Mouse (Mus musculus): ENCODE measurements around the gene Fasl. TPM values are rescaled to one million over a fixed set of nuclear protein-coding genes. Genes with fewer than 3 reads are reported as not detected.
A peak's percentile ranks its signal among the peaks of the same experiment; 100 is the strongest.

Gene Fasl
- total and polyA plus RNA-seq, 3 experiments: 0.05 TPM; not detected in 2

DNA sequence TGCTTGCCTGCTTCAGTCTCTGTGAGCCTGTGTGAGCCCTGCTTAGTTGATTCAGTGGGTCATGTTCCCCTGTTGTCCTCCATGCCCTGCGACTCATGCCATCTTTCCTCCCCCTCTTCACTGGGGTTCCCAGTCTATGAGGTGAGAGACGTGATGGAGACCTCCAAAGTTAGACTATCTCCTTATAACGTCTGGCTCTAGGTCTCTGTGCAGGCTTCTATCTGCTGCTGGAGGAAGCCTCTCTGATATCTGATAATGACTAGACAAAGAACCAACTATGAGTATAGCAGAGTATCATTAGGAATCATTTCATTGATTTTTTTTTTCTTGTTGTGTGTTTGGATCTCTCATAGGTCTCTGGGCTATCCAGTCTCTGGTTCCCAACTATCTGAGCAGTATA, 31.7 kb downstream of the Fasl start:
- H3K4me3 ChIP-seq (ENCODE audit: low read depth, low read length): no peak overlapping the region

DNA sequence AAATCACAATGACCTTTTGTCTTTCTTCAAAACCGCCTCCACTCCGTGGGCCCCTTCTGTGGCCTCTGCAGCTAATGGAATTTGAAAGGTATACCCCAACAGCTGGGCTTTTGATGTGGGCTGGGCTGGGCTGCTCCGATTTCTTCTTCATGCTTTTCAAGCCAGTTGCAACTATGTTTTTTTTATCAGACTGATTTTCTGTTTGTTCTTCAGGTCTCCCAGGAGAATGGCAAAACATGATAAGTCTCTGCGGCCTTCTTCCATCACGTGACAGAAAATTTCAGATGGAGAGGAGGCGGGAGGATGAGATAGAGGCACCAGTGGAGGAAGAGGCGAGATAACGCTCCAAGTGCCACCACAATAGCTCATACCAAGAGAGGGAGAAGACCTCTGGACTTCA, 37.0 kb downstream of the Fasl start:
- ATAC-seq (ENCODE audit: extremely low read depth, insufficient number of reproducible peaks, low FRiP score, poor library complexity, severe bottlenecking) (peak; percentile 90), DNase-seq (ENCODE audit: low spot score) (peak; percentile 45)
- no peak overlapping the region; the same call in 1 of the 2 replicates for H3K4me3 ChIP-seq (ENCODE audit: low read depth, low read length)
- no peaks in the 10 kb centered on the region for H3K9me3 ChIP-seq (replicated peaks)
- no peaks in the 10 kb centered on the region for H3K36me3 ChIP-seq (replicated peaks)
- TF ChIP-seq TAL1 (conservative IDR thresholded peaks at IDR 0.05; ENCODE audit: low read depth, low read length) (peak; percentile 62), GATA2 (IDR thresholded peaks at IDR 0.05; ENCODE audit: borderline replicate concordance, low read depth, low read length) (no peak), POLR2AphosphoS5 (IDR thresholded peaks at IDR 0.05; ENCODE audit: insufficient replicate concordance, low read depth, low read length) (no peak), CTCF (IDR thresholded peaks at IDR 0.05; ENCODE audit: low read depth, low read length) (no peak)
- H3K4me1 ChIP-seq (ENCODE audit: insufficient read depth, low read depth, low read length): peaks cover 64% of the 10 kb centered on the region
- peaks cover 13% of the 10 kb centered on the region for H3K27me3 ChIP-seq (ENCODE audit: insufficient read depth, low read length)

More for the DNA sequence above, 31.7 kb downstream of the Fasl start:
- TF ChIP-seq POLR2AphosphoS5 (IDR thresholded peaks at IDR 0.05; ENCODE audit: insufficient replicate concordance, low read depth, low read length): no peak
- no peak for TF ChIP-seq GATA1 (IDR thresholded peaks at IDR 0.05; ENCODE audit: borderline replicate concordance, low read length)
- TF ChIP-seq TAL1 (conservative IDR thresholded peaks at IDR 0.05; ENCODE audit: low read depth, low read length): no peak
- TF ChIP-seq CTCF (IDR thresholded peaks at IDR 0.05; ENCODE audit: low read depth, low read length): no peak
- no peak for TF ChIP-seq GATA2 (IDR thresholded peaks at IDR 0.05; ENCODE audit: borderline replicate concordance, low read depth, low read length)
- ATAC-seq (ENCODE audit: extremely low read depth, insufficient number of reproducible peaks, low FRiP score, poor library complexity, severe bottlenecking) (peak; percentile 72), DNase-seq (ENCODE audit: low spot score) (no peak)
- H3K27me3 ChIP-seq (ENCODE audit: insufficient read depth, low read length): no peaks in the 10 kb centered on the region
- no peaks in the 10 kb centered on the region; the same call in 1 of the 2 replicates for H3K9me3 ChIP-seq (replicated peaks)
- no peaks in the 10 kb centered on the region for H3K36me3 ChIP-seq (replicated peaks)
- H3K4me1 ChIP-seq (ENCODE audit: insufficient read depth, low read depth, low read length): peaks cover 37% of the 10 kb centered on the region

- no peaks in the 10 kb centered on the region for H3K36me3 ChIP-seq (replicated peaks)
- no peak for DNase-seq (ENCODE audit: low spot score)
These were observed 37.7 kb downstream of the Fasl start for GRCm38 (mm10) chr1:161750471-161751041.

DNA sequence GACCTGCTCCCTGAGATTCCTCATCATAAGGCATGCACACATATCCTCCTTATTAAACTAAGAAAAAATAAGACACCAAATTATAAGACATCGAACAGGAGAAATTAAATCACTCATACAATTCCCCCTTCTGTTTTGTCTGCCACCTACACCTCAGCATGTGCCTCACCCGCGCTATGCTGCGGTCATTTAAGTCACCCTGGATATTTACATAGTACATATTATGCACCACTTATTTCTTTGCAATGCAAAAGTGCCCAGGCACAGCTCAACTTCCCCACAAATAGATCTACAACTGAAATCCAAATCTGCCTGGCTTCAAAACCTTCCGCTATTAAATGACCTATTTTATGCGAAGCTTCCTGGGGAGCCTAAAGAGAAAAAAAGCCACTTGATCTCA, 39.6 kb downstream of the Fasl start:
- Histone ChIP-seq H3K27me3 (ENCODE audit: insufficient read depth, low read length) (peaks cover 18% of the 10 kb centered on the region), H3K4me1 (ENCODE audit: insufficient read depth, low read depth, low read length) (peaks cover 63% of the 10 kb centered on the region), H3K4me3 (ENCODE audit: low read depth, low read length) (no peak overlapping the region), H3K9me3 (replicated peaks) (no peaks in the 10 kb centered on the region), H3K36me3 (replicated peaks) (no peaks in the 10 kb centered on the region)
- no peak for ATAC-seq (ENCODE audit: extremely low read depth, insufficient number of reproducible peaks, low FRiP score, poor library complexity, severe bottlenecking)
- DNase-seq (ENCODE audit: low spot score): no peak
- TF ChIP-seq POLR2AphosphoS5 (IDR thresholded peaks at IDR 0.05; ENCODE audit: insufficient replicate concordance, low read depth, low read length): no peak
- no peak for TF ChIP-seq CTCF (IDR thresholded peaks at IDR 0.05; ENCODE audit: low read depth, low read length)
- TF ChIP-seq TAL1 (conservative IDR thresholded peaks at IDR 0.05; ENCODE audit: low read depth, low read length): no peak
- TF ChIP-seq GATA1 (IDR thresholded peaks at IDR 0.05; ENCODE audit: borderline replicate concordance, low read length): no peak
- TF ChIP-seq GATA2 (IDR thresholded peaks at IDR 0.05; ENCODE audit: borderline replicate concordance, low read depth, low read length): no peak

More at GRCm38 (mm10) chr1:161750471-161751041, 37.7 kb downstream of the Fasl start:
- Histone ChIP-seq H3K27me3 (ENCODE audit: insufficient read depth, low read length) (peaks cover 17% of the 10 kb centered on the region), H3K4me1 (ENCODE audit: insufficient read depth, low read depth, low read length) (peaks cover 61% of the 10 kb centered on the region), H3K9me3 (replicated peaks) (no peaks in the 10 kb centered on the region), H3K4me3 (ENCODE audit: low read depth, low read length) (peak overlapping the region; percentile 48; the same call in 1 of the 2 replicates)
- no peak for ATAC-seq (ENCODE audit: extremely low read depth, insufficient number of reproducible peaks, low FRiP score, poor library complexity, severe bottlenecking)
- TF ChIP-seq POLR2AphosphoS5 (IDR thresholded peaks at IDR 0.05; ENCODE audit: insufficient replicate concordance, low read depth, low read length) (no peak), CTCF (IDR thresholded peaks at IDR 0.05; ENCODE audit: low read depth, low read length) (no peak), TAL1 (conservative IDR thresholded peaks at IDR 0.05; ENCODE audit: low read depth, low read length) (no peak), GATA1 (IDR thresholded peaks at IDR 0.05; ENCODE audit: borderline replicate concordance, low read length) (no peak), GATA2 (IDR thresholded peaks at IDR 0.05; ENCODE audit: borderline replicate concordance, low read depth, low read length) (no peak)

DNA sequence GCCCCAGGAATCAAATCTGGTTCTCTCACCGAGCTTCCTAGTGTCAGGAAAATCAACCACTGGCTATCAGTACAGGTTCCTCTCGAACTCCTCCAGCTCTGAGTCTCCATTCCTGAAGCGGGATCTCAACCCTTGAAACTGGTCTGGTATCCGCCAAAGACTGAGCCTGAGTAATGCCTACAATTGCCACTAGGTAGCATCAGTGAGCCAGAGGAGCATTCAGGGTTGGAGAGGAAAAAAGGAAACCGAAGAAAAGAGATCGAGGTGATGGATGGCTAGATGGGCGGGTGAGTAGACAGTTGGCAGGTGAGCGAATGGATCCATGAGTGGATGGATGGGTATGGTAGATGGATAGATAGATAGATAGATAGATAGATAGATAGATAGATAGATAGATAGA, 40.2 kb downstream of the Fasl start:
- H3K27me3 ChIP-seq (ENCODE audit: insufficient read depth, low read length): peaks cover 21% of the 10 kb centered on the region
- TF ChIP-seq GATA2 (IDR thresholded peaks at IDR 0.05; ENCODE audit: borderline replicate concordance, low read depth, low read length): no peak
- TF ChIP-seq GATA1 (IDR thresholded peaks at IDR 0.05; ENCODE audit: borderline replicate concordance, low read length): no peak
- no peak for TF ChIP-seq POLR2AphosphoS5 (IDR thresholded peaks at IDR 0.05; ENCODE audit: insufficient replicate concordance, low read depth, low read length)
- TF ChIP-seq CTCF (IDR thresholded peaks at IDR 0.05; ENCODE audit: low read depth, low read length): peak; percentile 89
- H3K36me3 ChIP-seq (replicated peaks): no peaks in the 10 kb centered on the region
- H3K4me1 ChIP-seq (ENCODE audit: insufficient read depth, low read depth, low read length): peaks cover 63% of the 10 kb centered on the region
- DNase-seq (ENCODE audit: low spot score) (peak; percentile 48), ATAC-seq (ENCODE audit: extremely low read depth, insufficient number of reproducible peaks, low FRiP score, poor library complexity, severe bottlenecking) (no peak)
- no peak overlapping the region; the same call in 1 of the 2 replicates for H3K4me3 ChIP-seq (ENCODE audit: low read depth, low read length)
- H3K9me3 ChIP-seq (replicated peaks): no peaks in the 10 kb centered on the region

- ATAC-seq (ENCODE audit: extremely low read depth, insufficient number of reproducible peaks, low FRiP score, poor library complexity, severe bottlenecking): no peak
- no peaks in the 10 kb centered on the region for H3K9me3 ChIP-seq (replicated peaks)
- H3K36me3 ChIP-seq (replicated peaks): no peaks in the 10 kb centered on the region
- TF ChIP-seq GATA1 (IDR thresholded peaks at IDR 0.05; ENCODE audit: borderline replicate concordance, low read length) (no peak), TAL1 (conservative IDR thresholded peaks at IDR 0.05; ENCODE audit: low read depth, low read length) (no peak), CTCF (IDR thresholded peaks at IDR 0.05; ENCODE audit: low read depth, low read length) (no peak), POLR2AphosphoS5 (IDR thresholded peaks at IDR 0.05; ENCODE audit: insufficient replicate concordance, low read depth, low read length) (no peak)
- DNase-seq (ENCODE audit: low spot score): no peak
- peaks cover 51% of the 10 kb centered on the region for H3K4me1 ChIP-seq (ENCODE audit: insufficient read depth, low read depth, low read length)
- no peak overlapping the region for H3K4me3 ChIP-seq (ENCODE audit: low read depth, low read length)
- peaks cover 31% of the 10 kb centered on the region for H3K27me3 ChIP-seq (ENCODE audit: insufficient read depth, low read length)
These were observed 41.6 kb downstream of the Fasl start for GRCm38 (mm10) chr1:161746542-161747302.

Measured in G1E (cell line).